Mouse (Mus musculus) cerebellum, adult 2 months (tissue): ENCODE measurements around the gene Slfn14. TPM values are rescaled to one million over a fixed set of nuclear protein-coding genes. Genes with fewer than 3 reads are reported as not detected.

Experiments
- DNase-seq, 2 experiments: peaks; one replicate each; pipeline ENCODE4 v3.0.0; 2021
- H3K27ac ChIP-seq: fragments of 200-500 bp; 2 replicates; pipeline ENCODE4 v1.5.1; 2012; ENCODE audit warnings: low read length, control low read depth, inconsistent platforms; ENCODE audit not compliant: insufficient read depth
- H3K27me3 ChIP-seq: fragments of 200-500 bp; 2 replicates; pipeline ENCODE4 v1.6.1; 2012; ENCODE audit warnings: inconsistent platforms, mild to moderate bottlenecking, low read length, moderate library complexity; ENCODE audit not compliant: control insufficient read depth, insufficient read depth
- H3K4me1 ChIP-seq: fragments of 200-500 bp; 2 replicates; pipeline ENCODE4 v1.6.1; 2011; ENCODE audit warnings: low read length; ENCODE audit not compliant: control insufficient read depth, insufficient read depth
- H3K4me3 ChIP-seq: fragments of 200-500 bp; replicated peaks from 2 replicates; pipeline ENCODE3; 2011; ENCODE audit warnings: mild to moderate bottlenecking, low read depth, low read length, control low read depth; ENCODE audit not compliant: insufficient read depth
- CTCF ChIP-seq: fragments of 200-500 bp; IDR thresholded peaks from 2 replicates; pipeline ENCODE4 v1.5.1; 2011; ENCODE audit warnings: low read depth, mild to moderate bottlenecking, control low read depth, low read length, moderate library complexity, borderline replicate concordance; ENCODE audit not compliant: insufficient read depth
- POLR2A ChIP-seq: fragments of 200-500 bp; IDR thresholded peaks from 2 replicates; pipeline ENCODE4 v1.6.1; 2011; ENCODE audit warnings: low read length, control low read depth, borderline replicate concordance; ENCODE audit not compliant: insufficient read depth
- WGBS: fragments of 180-500 bp; shearing (Covaris S2); methylation state at CpG from one replicate; pipeline ENCODE4 v1.1.7; 2018; 5-methylcytosine and 5-hydroxymethylcytosine counted together
- polyA plus RNA-seq: library from polyadenylated mRNA; depleted of rRNA; stranded (reverse); fragments of >200 nt; gene quantifications from 2 replicates; pipeline ENCODE4 v1.2.3, GENCODE M21; 2012

Gene Slfn14
- polyA plus RNA-seq, 1 experiment: 0.03 TPM

DNA sequence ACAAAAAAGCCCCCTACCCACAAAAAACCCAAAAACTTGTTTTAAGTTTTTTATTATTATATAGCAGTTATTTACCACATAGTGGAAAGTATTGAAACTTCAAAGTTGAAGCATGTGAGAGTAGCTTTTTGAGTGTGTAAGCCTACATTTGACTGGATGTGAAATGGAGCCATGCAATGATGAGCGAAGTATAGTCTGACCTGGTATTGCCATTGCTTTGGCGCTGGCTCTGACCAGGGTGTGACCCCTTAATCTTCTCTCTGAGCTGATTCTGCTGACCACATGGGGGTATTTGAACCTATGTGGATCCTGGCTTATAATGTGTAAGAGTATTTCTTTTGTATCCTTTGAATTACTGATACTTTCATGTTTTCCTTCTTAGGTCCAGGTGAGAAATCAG is 7.6 kb upstream of the Slfn14 start:
- 91% methylated on average over 2 of the region's 2 CpGs for WGBS
- no peak for TF ChIP-seq POLR2A
- TF ChIP-seq CTCF: no peak
- H3K4me3 ChIP-seq: no peak overlapping the region
- DNase-seq: no peak
- no peaks in the 10 kb centered on the region for H3K27me3 ChIP-seq
- no peaks in the 10 kb centered on the region; the same call in 1 of the 2 replicates for H3K4me1 ChIP-seq
- no peak overlapping the region for H3K27ac ChIP-seq

DNA sequence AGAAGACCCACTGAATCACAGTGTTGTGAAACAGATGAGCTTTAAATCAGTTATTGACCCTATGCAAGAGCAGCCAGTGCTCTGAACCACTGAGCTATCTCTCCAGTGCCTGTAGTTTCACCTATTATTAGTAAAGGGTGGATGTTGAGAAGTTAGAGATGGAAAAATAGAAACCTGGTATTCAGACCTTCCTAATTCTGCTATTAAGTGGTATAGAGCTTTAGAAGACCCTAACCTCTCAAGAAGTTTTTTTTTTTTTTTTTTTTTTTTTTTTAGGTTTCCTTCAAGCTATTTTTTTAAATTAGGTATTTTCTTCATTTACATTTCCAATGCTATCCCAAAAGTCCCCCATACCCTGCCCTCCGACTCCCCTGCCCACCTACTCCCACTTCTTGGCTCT is 6.7 kb upstream of the Slfn14 start:
- 65% methylated on average over 1 of the region's 1 CpGs for WGBS
- no peak for TF ChIP-seq CTCF
- TF ChIP-seq POLR2A: no peak
- DNase-seq: no peak
- Histone ChIP-seq H3K4me1 (no peaks in the 10 kb centered on the region; the same call in 1 of the 2 replicates), H3K27ac (no peak overlapping the region), H3K4me3 (peak overlapping the region; percentile 36), H3K27me3 (no peaks in the 10 kb centered on the region)

DNA sequence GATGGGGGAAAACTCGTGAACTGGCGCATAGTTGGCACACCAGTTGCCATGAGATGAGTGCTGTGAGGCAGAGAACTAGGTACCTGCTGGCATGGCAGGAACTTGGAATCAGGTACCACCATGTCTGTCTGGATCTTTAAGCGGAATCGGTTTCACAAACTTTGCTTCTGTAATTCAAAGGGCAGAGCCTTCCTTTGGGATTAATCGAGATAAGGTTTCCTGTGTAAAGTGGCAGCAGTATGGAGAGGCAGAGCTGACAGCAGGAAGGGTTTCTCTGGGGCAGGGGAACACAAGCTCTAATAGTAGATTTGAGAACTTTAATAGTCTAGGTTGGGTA is 5.7 kb upstream of the Slfn14 start:
- WGBS: 0% methylated on average over 5 of the region's 5 CpGs
- H3K27me3 ChIP-seq: no peaks in the 10 kb centered on the region
- no peaks in the 10 kb centered on the region; the same call in 1 of the 2 replicates for H3K4me1 ChIP-seq
- DNase-seq: no peak
- TF ChIP-seq CTCF (no peak), POLR2A (no peak)
- peak overlapping the region; percentile 74 for H3K4me3 ChIP-seq
- 0 out of 2 replicates have a peak overlapping the region, but pooled peaks have one; percentile 24 for H3K27ac ChIP-seq

DNA sequence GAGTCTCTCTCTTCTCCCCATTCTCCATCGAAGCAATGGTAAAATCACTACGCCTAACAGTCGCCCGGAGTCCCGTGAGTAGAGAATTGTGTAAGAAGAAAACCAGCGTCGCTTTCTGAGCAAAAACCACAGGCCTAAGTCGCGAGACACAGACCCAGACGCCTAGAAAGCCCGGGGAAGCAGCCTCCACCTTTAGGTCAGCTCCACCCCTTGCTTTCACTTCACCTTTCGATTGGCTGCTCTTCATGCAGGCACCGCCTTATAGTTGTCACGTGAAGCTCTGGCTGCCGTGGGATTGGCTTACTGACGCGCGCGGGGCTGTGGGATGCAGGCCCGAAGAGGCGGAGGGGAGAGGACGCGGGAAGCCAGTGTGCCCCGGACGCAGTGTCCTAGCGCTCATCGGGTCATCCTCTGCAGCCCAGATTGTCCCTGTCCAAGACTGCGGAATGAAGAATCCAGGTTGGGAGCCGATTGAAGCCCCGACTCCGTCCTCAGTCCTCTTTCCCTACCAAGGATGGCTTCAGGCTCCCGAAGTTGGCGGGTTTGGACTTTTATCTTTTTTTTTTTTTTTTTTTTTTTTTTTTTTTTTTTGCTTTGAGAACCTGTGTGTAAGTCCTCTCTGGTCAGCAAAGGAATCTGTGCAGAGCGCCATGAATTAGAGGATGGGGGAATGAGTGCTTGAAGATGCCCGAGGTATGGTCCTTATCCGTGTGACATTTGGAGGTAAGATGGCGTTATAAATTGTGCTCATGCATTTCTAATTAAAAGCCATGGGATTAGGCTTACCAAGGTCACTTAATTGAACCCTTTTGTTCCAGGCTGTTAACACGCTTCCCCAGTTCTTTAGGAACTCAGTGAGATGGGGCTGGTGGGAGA is 5.1 kb upstream of the Slfn14 start:
- TF ChIP-seq CTCF (no peak), POLR2A (peak; percentile 85)
- Histone ChIP-seq H3K27me3 (no peaks in the 10 kb centered on the region), H3K4me3 (peak overlapping the region; percentile 74), H3K4me1 (no peaks in the 10 kb centered on the region; the same call in 1 of the 2 replicates), H3K27ac (peak overlapping the region; percentile 24; the same call in 1 of the 2 replicates)
- DNase-seq: peak; percentile 95 to 98
- WGBS: under 1% methylated on average over 38 of the region's 38 CpGs

DNA sequence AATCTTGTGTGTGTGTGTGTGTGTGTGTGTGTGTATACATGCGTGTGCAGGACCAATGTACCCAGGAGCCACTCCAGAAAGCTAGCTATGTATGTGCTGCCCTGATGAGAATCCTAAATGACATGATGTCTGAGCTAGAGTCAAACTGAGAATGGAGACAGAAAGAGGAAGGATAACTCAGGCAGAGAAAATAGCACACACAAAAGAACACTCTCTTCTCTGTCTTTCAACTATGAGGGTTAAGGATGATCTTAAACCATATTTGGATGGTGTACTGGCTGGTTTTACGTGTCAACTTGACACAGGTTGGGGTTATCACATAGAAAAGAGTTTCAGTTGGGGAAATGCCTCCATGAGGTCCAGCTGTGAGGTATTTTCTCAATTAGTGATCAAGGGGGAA is 3.1 kb upstream of the Slfn14 start:
- no peaks in the 10 kb centered on the region; the same call in 1 of the 2 replicates for H3K4me1 ChIP-seq
- H3K27me3 ChIP-seq: no peaks in the 10 kb centered on the region
- no peak overlapping the region for H3K4me3 ChIP-seq
- DNase-seq: no peak
- TF ChIP-seq POLR2A: no peak
- no peak for TF ChIP-seq CTCF
- WGBS: 91% methylated on average over 2 of the region's 2 CpGs
- no peak overlapping the region for H3K27ac ChIP-seq

DNA sequence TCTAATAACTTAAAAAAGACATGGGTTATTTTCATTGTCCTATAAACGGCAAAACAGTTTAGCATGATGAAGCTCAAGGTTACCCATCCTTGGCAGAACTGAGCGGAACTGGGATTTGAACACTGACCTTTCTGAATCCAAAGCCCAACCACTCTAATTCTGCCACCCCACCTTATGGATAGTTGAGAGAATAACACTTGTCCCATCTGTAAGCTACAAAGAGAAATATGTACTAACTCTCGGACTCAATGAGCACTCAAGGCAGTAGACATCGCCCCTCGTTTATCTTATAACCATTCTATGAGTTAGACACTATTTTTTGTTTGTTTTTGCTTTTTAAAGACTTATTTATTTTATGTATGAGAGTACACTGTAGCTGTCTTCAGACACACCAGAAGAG is 2.5 kb upstream of the Slfn14 start:
- no peak for TF ChIP-seq CTCF
- TF ChIP-seq POLR2A: no peak
- Histone ChIP-seq H3K27me3 (no peaks in the 10 kb centered on the region), H3K4me1 (no peaks in the 10 kb centered on the region; the same call in 1 of the 2 replicates), H3K4me3 (no peak overlapping the region), H3K27ac (no peak overlapping the region)
- 91% methylated on average over 5 of the region's 5 CpGs for WGBS
- no peak for DNase-seq

DNA sequence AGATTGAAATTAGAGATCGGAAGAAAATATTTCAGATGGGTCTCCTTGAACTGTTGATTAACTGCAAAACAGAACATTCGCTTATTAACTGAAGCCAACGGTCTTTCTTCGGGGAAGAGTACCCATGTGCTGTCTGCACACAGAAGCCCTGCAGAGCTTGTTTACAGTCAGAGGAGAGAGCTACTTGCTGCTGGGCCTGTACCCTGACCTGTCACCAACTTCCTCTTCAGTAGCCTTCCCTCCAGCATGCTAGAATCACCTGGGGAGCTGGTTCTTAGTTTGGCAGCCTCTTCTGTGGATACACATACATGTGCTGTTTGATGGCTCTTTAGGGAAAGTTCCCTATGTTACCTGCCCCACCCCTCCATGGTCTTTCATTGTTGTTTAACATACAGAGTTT is 899 bp downstream of the Slfn14 start:
- 87% methylated on average over 4 of the region's 4 CpGs for WGBS
- DNase-seq: no peak
- no peak for TF ChIP-seq CTCF
- no peak for TF ChIP-seq POLR2A
- H3K4me1 ChIP-seq: no peaks in the 10 kb centered on the region
- H3K27me3 ChIP-seq: no peaks in the 10 kb centered on the region
- H3K27ac ChIP-seq: no peak overlapping the region
- no peak overlapping the region for H3K4me3 ChIP-seq

DNA sequence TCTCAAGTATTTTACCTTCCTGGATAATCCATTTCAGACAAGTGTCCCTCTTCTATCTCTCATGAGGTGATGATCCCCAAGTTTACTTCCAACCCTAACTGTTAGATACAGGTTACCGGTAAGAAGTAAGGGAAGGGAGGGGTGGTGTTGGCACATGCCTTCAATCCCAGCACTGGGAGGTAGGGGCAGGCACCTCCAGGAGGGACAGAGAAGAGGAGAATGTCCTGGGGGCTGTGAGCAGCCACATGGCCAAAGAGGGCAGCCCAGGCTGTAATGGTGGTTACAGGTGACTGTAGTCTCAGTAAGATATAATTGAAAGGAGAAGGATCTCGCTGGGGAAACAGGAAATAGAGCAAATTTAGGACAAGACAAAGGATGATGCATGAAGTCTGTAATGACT is 4.4 kb downstream of the Slfn14 start:
- no peak overlapping the region for H3K27ac ChIP-seq
- no peak for TF ChIP-seq CTCF
- TF ChIP-seq POLR2A: no peak
- no peak overlapping the region for H3K4me3 ChIP-seq
- H3K4me1 ChIP-seq: no peaks in the 10 kb centered on the region
- no peaks in the 10 kb centered on the region; the same call in 1 of the 2 replicates for H3K27me3 ChIP-seq
- WGBS: 78% methylated on average over 2 of the region's 2 CpGs
- DNase-seq: no peak
